Comparison of ENCODE assay signal across 8 mouse cellular contexts in genomic region chr3:94310491-94310890, GRCm38 (mm10). TPM values are rescaled to one million over a fixed set of nuclear protein-coding genes. Genes with fewer than 3 reads are reported as not detected.
DNase-seq lines count a peak whose midpoint lies in the region; ATAC-seq and TF ChIP-seq lines count a peak whose summit lies in the region.

No protein-coding gene starts in this region.

- H3K27me3 ChIP-seq in heart, embryonic 11.5 days (ENCODE audit: control insufficient read depth, insufficient read depth, low read length) = no peaks in the 10 kb centered on the region
- H3K27me3 ChIP-seq in G1E (ENCODE audit: insufficient read depth, low read length) = no peaks in the 10 kb centered on the region
- no peaks in the 10 kb centered on the region for H3K27me3 ChIP-seq in forebrain, embryonic 16.5 days (replicated peaks; ENCODE audit: control insufficient read depth, insufficient read depth, low read length)
- H3K27me3 ChIP-seq in liver, postnatal 0 days (ENCODE audit: insufficient read depth, low read length) = no peaks in the 10 kb centered on the region

- H3K9me3 ChIP-seq in heart, embryonic 11.5 days (replicated peaks; ENCODE audit: control insufficient read depth, low read length) = no peaks in the 10 kb centered on the region
- no peaks in the 10 kb centered on the region for H3K9me3 ChIP-seq in G1E (replicated peaks)
- H3K9me3 ChIP-seq in forebrain, embryonic 16.5 days (ENCODE audit: control insufficient read depth, low read length) = no peaks in the 10 kb centered on the region
- H3K9me3 ChIP-seq in liver, postnatal 0 days (ENCODE audit: low read length) = no peaks in the 10 kb centered on the region

- peak overlapping the region; percentile 83 for H3K27ac ChIP-seq in heart, embryonic 11.5 days (ENCODE audit: low read depth, low read length)
- H3K27ac ChIP-seq in forebrain, embryonic 16.5 days (ENCODE audit: low read length) = peak overlapping the region; percentile 72
- peak overlapping the region; percentile 81 for H3K27ac ChIP-seq in liver, postnatal 0 days (ENCODE audit: low read depth)

- peak overlapping the region; percentile 68 for H3K4me3 ChIP-seq in heart, embryonic 11.5 days (ENCODE audit: low read depth, low read length)
- H3K4me3 ChIP-seq in G1E (ENCODE audit: low read depth, low read length) = peak overlapping the region; percentile 75
- H3K4me3 ChIP-seq in forebrain, embryonic 16.5 days (replicated peaks; ENCODE audit: low read length) = peak overlapping the region; percentile 82
- H3K4me3 ChIP-seq in liver, postnatal 0 days (ENCODE audit: low read depth, low read length) = peak overlapping the region; percentile 64

- H3K9ac ChIP-seq in heart, embryonic 11.5 days (ENCODE audit: low read depth, low read length) = peak overlapping the region; percentile 83
- H3K9ac ChIP-seq in forebrain, embryonic 16.5 days (replicated peaks; ENCODE audit: low read depth, low read length) = peak overlapping the region; percentile 82
- H3K9ac ChIP-seq in liver, postnatal 0 days (replicated peaks) = peak overlapping the region; percentile 62

- ATAC-seq in heart, embryonic 11.5 days (replicated peaks; ENCODE audit: insufficient number of reproducible peaks, low FRiP score, low TSS enrichment) = no peak
- ATAC-seq in G1E (ENCODE audit: extremely low read depth, insufficient number of reproducible peaks, low FRiP score, poor library complexity, severe bottlenecking) = no peak
- ATAC-seq in forebrain, embryonic 16.5 days = no peak
- ATAC-seq in liver, postnatal 0 days = no peak

- TF ChIP-seq EP300 in liver, postnatal 0 days (IDR thresholded peaks at IDR 0.05; ENCODE audit: low read depth) = no peak

- no peak for DNase-seq in heart, adult 9 months (ENCODE audit: low spot score in 2 of 2)
- no peak for DNase-seq in G1E (ENCODE audit: low spot score)
- no peak for DNase-seq in liver, postnatal 0 days
- no peak for DNase-seq in urinary bladder, postnatal 36 days (ENCODE audit: low spot score in 2 of 2)
- no peak for DNase-seq in layer of hippocampus, postnatal 25 days (ENCODE audit: extremely low spot score in 1 of 2, low spot score in 1 of 2)
- no peak for DNase-seq in adrenal gland, postnatal 4 days (ENCODE audit: low spot score in 2 of 2)

- WGBS in heart, embryonic 11.5 days (ENCODE audit: insufficient replicate concordance) = 43% methylated on average over 7 of the region's 7 CpGs
- WGBS in forebrain, embryonic 16.5 days = 46% methylated on average over 7 of the region's 7 CpGs
- WGBS in liver, postnatal 0 days (ENCODE audit: insufficient replicate concordance) = 37% methylated on average over 7 of the region's 7 CpGs

- TF ChIP-seq CTCF in G1E (IDR thresholded peaks at IDR 0.05; ENCODE audit: low read depth, low read length) = no peak
- TF ChIP-seq CTCF in liver, postnatal 0 days (IDR thresholded peaks at IDR 0.05; ENCODE audit: low read depth) = no peak

- peaks cover 6% of the 10 kb centered on the region; the same call in 1 of the 2 replicates for H3K4me1 ChIP-seq in heart, embryonic 11.5 days (ENCODE audit: control insufficient read depth, insufficient read depth, low read length)
- H3K4me1 ChIP-seq in G1E (ENCODE audit: insufficient read depth, low read depth, low read length) = peaks cover 27% of the 10 kb centered on the region
- H3K4me1 ChIP-seq in forebrain, embryonic 16.5 days (replicated peaks; ENCODE audit: control insufficient read depth, insufficient read depth, low read length) = peaks cover 9% of the 10 kb centered on the region
- peaks cover 11% of the 10 kb centered on the region; the same call in 1 of the 2 replicates for H3K4me1 ChIP-seq in liver, postnatal 0 days (ENCODE audit: insufficient read depth)

- H3K4me2 ChIP-seq in heart, embryonic 11.5 days = peak overlapping the region; percentile 80
- peak overlapping the region; percentile 72 for H3K4me2 ChIP-seq in forebrain, embryonic 16.5 days (ENCODE audit: low read length)
- H3K4me2 ChIP-seq in liver, postnatal 0 days (ENCODE audit: low read depth, low read length) = peak overlapping the region; percentile 79

- H3K36me3 ChIP-seq in heart, embryonic 11.5 days (ENCODE audit: control insufficient read depth, insufficient read depth, low read length) = no peaks in the 10 kb centered on the region
- no peaks in the 10 kb centered on the region for H3K36me3 ChIP-seq in G1E (replicated peaks)
- H3K36me3 ChIP-seq in forebrain, embryonic 16.5 days (ENCODE audit: control insufficient read depth, insufficient read depth) = no peaks in the 10 kb centered on the region
- H3K36me3 ChIP-seq in liver, postnatal 0 days (replicated peaks; ENCODE audit: insufficient read depth, low read length) = no peaks in the 10 kb centered on the region

RNA-seq across cellular contexts. Expression of gene Them4, which starts 0.6 kb away (rescaled TPM):
- polyA plus RNA-seq in heart, embryonic 11.5 days (2014; fragmentation: Nextera tagmentation; extraction: Ambion mirVana) = 11.8 and 12.5 TPM in 2 replicates
- total RNA-seq in G1E (2014; fragmentation: Nextera tagmentation) (12.5 and 13.2 TPM in 2 replicates), G1E (2017) (7.6 and 7.7 TPM in 2 replicates)
- 0.44 and 1.3 TPM in 2 replicates for polyA plus RNA-seq in G1E (2012)
- polyA plus RNA-seq in forebrain, embryonic 16.5 days (2015; fragmentation: Nextera tagmentation; extraction: Ambion mirVana) = 35.0 and 41.4 TPM in 2 replicates
- 15.6 and 16.3 TPM in 2 replicates for polyA plus RNA-seq in liver, postnatal 0 days (2015; fragmentation: Nextera tagmentation; extraction: Ambion mirVana)
- 10 to 100 TPM; 24.0 to 26.6 TPM for total RNA-seq in layer of hippocampus, postnatal 25 days (2021)
- 1 to 10 TPM; 9.0 to 9.8 TPM for total RNA-seq in adrenal gland, postnatal 4 days (2021)

RNA-seq across cellular contexts. Expression of gene Them5, which starts 31.4 kb away (rescaled TPM):
- 0.17 TPM in 1 of 2 replicates, not detected in the other for polyA plus RNA-seq in heart, embryonic 11.5 days (2014; fragmentation: Nextera tagmentation; extraction: Ambion mirVana)
- total RNA-seq in G1E (2014; fragmentation: Nextera tagmentation) (not detected in 2 replicates), G1E (2017) (0.11 and 0.12 TPM in 2 replicates)
- polyA plus RNA-seq in G1E (2012) = not detected in 2 replicates
- polyA plus RNA-seq in forebrain, embryonic 16.5 days (2015; fragmentation: Nextera tagmentation; extraction: Ambion mirVana) = 0.33 and 0.65 TPM in 2 replicates
- not detected in 2 replicates for polyA plus RNA-seq in liver, postnatal 0 days (2015; fragmentation: Nextera tagmentation; extraction: Ambion mirVana)
- total RNA-seq in layer of hippocampus, postnatal 25 days (2021) = not detected
- not detected for total RNA-seq in adrenal gland, postnatal 4 days (2021)

RNA-seq across cellular contexts. Expression of gene Gm4778, which starts 46.7 kb away (rescaled TPM):
- polyA plus RNA-seq in heart, embryonic 11.5 days (2014; fragmentation: Nextera tagmentation; extraction: Ambion mirVana) = not detected in 2 replicates
- total RNA-seq in G1E (2014; fragmentation: Nextera tagmentation) (not detected in 2 replicates), G1E (2017) (not detected in 2 replicates)
- not detected in 2 replicates for polyA plus RNA-seq in G1E (2012)
- polyA plus RNA-seq in forebrain, embryonic 16.5 days (2015; fragmentation: Nextera tagmentation; extraction: Ambion mirVana) = not detected in 2 replicates
- not detected in 2 replicates for polyA plus RNA-seq in liver, postnatal 0 days (2015; fragmentation: Nextera tagmentation; extraction: Ambion mirVana)
- total RNA-seq in layer of hippocampus, postnatal 25 days (2021) = not detected
- not detected for total RNA-seq in adrenal gland, postnatal 4 days (2021)

RNA-seq across cellular contexts. Expression of gene C2cd4d, which starts 51.7 kb away (rescaled TPM):
- polyA plus RNA-seq in heart, embryonic 11.5 days (2014; fragmentation: Nextera tagmentation; extraction: Ambion mirVana) = 0.59 and 0.89 TPM in 2 replicates
- total RNA-seq in G1E (2014; fragmentation: Nextera tagmentation) (not detected in 2 replicates), G1E (2017) (0.11 TPM in 1 of 2 replicates, not detected in the other)
- not detected in 2 replicates for polyA plus RNA-seq in G1E (2012)
- polyA plus RNA-seq in forebrain, embryonic 16.5 days (2015; fragmentation: Nextera tagmentation; extraction: Ambion mirVana) = 1.1 and 1.3 TPM in 2 replicates
- polyA plus RNA-seq in liver, postnatal 0 days (2015; fragmentation: Nextera tagmentation; extraction: Ambion mirVana) = 0.24 and 0.34 TPM in 2 replicates
- under 1 TPM; 0.54 to 0.56 TPM for total RNA-seq in layer of hippocampus, postnatal 25 days (2021)
- total RNA-seq in adrenal gland, postnatal 4 days (2021) = under 1 TPM; 0.62 to 0.67 TPM
